Mouse (Mus musculus): Measurements from ENCODE around the gene Cacna1c. TPM values are rescaled to one million over a fixed set of nuclear protein-coding genes. Genes with fewer than 3 reads are reported as not detected.

The Cacna1c gene
- total RNA-seq, 2 experiments from 2014 or later = 60.6 to 70.9 TPM

GRCm38 (mm10) chr6:118719486-118719885 lies 476.7 kb downstream of the Cacna1c start:
- no peak for DNase-seq (ENCODE audit: low spot score in 2 of 2)
- intact Hi-C loops (cut with DNase I) = no loop called here

- DNase-seq (ENCODE audit: low spot score in 2 of 2) = no peak
- intact Hi-C loops (cut with DNase I) = no loop called here
Measured at GRCm38 (mm10) chr6:118713286-118713685, 482.9 kb downstream of the Cacna1c start.

GRCm38 (mm10) chr6:118711677-118712322 lies 484.4 kb downstream of the Cacna1c start:
- DNase-seq (ENCODE audit: low spot score in 2 of 2) = peak; percentile 20 to 84
- intact Hi-C loops (cut with DNase I) = no loop called here

GRCm38 (mm10) chr6:118707066-118707465 lies 489.2 kb downstream of the Cacna1c start:
- DNase-seq (ENCODE audit: low spot score in 2 of 2) = no peak
- intact Hi-C loops (cut with DNase I) = no loop called here

GRCm38 (mm10) chr6:118705840-118706239 lies 490.4 kb downstream of the Cacna1c start:
- intact Hi-C loops (cut with DNase I) = no loop called here
- DNase-seq (ENCODE audit: low spot score in 2 of 2) = no peak

- DNase-seq (ENCODE audit: low spot score in 2 of 2) = no peak
- intact Hi-C loops (cut with DNase I) = no loop called here
Measured at GRCm38 (mm10) chr6:118694626-118695025, 501.6 kb downstream of the Cacna1c start.

- intact Hi-C loops (cut with DNase I) = no loop called here
- no peak for DNase-seq (ENCODE audit: low spot score in 2 of 2)
Measured at GRCm38 (mm10) chr6:118689447-118689846, 506.8 kb downstream of the Cacna1c start.

- no peak for DNase-seq (ENCODE audit: low spot score in 2 of 2)
- intact Hi-C loops (cut with DNase I) = no loop called here
Measured at GRCm38 (mm10) chr6:118688856-118689255, 507.4 kb downstream of the Cacna1c start.

GRCm38 (mm10) chr6:118680814-118681213 lies 515.4 kb downstream of the Cacna1c start:
- DNase-seq (ENCODE audit: low spot score in 2 of 2) = no peak
- intact Hi-C loops (cut with DNase I) = no loop called here

- peak; percentile 32 to 78 for DNase-seq (ENCODE audit: low spot score in 2 of 2)
- intact Hi-C loops (cut with DNase I) = no loop called here
Measured at GRCm38 (mm10) chr6:118678031-118678430, 518.2 kb downstream of the Cacna1c start.

- intact Hi-C loops (cut with DNase I) = no loop called here
- DNase-seq (ENCODE audit: low spot score in 2 of 2) = peak in 1 of 2 experiments; percentile 62
Measured at GRCm38 (mm10) chr6:118677306-118677705, 518.9 kb downstream of the Cacna1c start.

GRCm38 (mm10) chr6:118674781-118675180 lies 521.4 kb downstream of the Cacna1c start:
- no peak for DNase-seq (ENCODE audit: low spot score in 2 of 2)
- intact Hi-C loops (cut with DNase I) = no loop called here

- intact Hi-C loops (cut with DNase I) = no loop called here
- no peak for DNase-seq (ENCODE audit: low spot score in 2 of 2)
Measured at GRCm38 (mm10) chr6:118673974-118674695, 522.1 kb downstream of the Cacna1c start.

GRCm38 (mm10) chr6:118653331-118653730 lies 542.9 kb downstream of the Cacna1c start:
- DNase-seq (ENCODE audit: low spot score in 2 of 2) = no peak
- intact Hi-C loops (cut with DNase I) = no loop called here

- intact Hi-C loops (cut with DNase I) = loop anchor here (5.0 to 10.0 kb wide), 3 partner anchors 183 to 526 kb away; partner anchors contain the start of gene Dcp1b
- DNase-seq (ENCODE audit: low spot score in 2 of 2) = peak in 1 of 2 experiments; percentile 51
Measured at GRCm38 (mm10) chr6:118649121-118649783, 547.0 kb downstream of the Cacna1c start.

- peak; percentile 53 to 67 for DNase-seq (ENCODE audit: low spot score in 2 of 2)
- intact Hi-C loops (cut with DNase I) = loop anchor here (2.0 to 10.0 kb wide), 4 partner anchors 186 to 528 kb away; partner anchors contain the start of gene Dcp1b
Measured at GRCm38 (mm10) chr6:118646265-118647061, 549.8 kb downstream of the Cacna1c start.

GRCm38 (mm10) chr6:118644866-118645265 lies 551.4 kb downstream of the Cacna1c start:
- intact Hi-C loops (cut with DNase I) = loop anchor here (5.0 to 10.0 kb wide), 3 partner anchors 187 to 530 kb away; partner anchors contain the start of gene Dcp1b

GRCm38 (mm10) chr6:118643541-118643940 lies 552.7 kb downstream of the Cacna1c start:
- no peak for DNase-seq (ENCODE audit: low spot score in 2 of 2)
- intact Hi-C loops (cut with DNase I) = loop anchor here (10.0 kb wide), 1 partner anchor 531 kb away; the partner anchor contains the start of gene Dcp1b

More at GRCm38 (mm10) chr6:118644866-118645265, 551.4 kb downstream of the Cacna1c start:
- no peak for DNase-seq (ENCODE audit: low spot score in 2 of 2)

GRCm38 (mm10) chr6:118641671-118642325 lies 554.4 kb downstream of the Cacna1c start:
- no peak for DNase-seq (ENCODE audit: low spot score in 2 of 2)
- intact Hi-C loops (cut with DNase I) = loop anchor here (10.0 kb wide), 1 partner anchor 533 kb away; the partner anchor contains the start of gene Dcp1b

All from left cerebral cortex, postnatal 25 days (tissue).